Mouse (Mus musculus) midbrain, postnatal 0 days (tissue): ENCODE data around the gene Yars. TPM values are rescaled to one million over a fixed set of nuclear protein-coding genes. Genes with fewer than 3 reads are reported as not detected.
A peak's percentile ranks its signal among the peaks of the same experiment; 100 is the strongest.

ENCODE experiments used
- ATAC-seq: fragments of 200-750 bp; cut with Nextera tagmentation; 2 replicates; pipeline ENCODE4 v1.8.0; 2017; ENCODE audit warnings: moderate number of reproducible peaks, mild to moderate bottlenecking, moderate TSS enrichment, moderate library complexity; ENCODE audit not compliant: low FRiP score
- DNase-seq: peaks from one replicate; pipeline ENCODE4 v3.0.0-alpha.2; 2015; ENCODE audit warnings: low spot score
- H3K27ac ChIP-seq: fragments of 300-500 bp; sonication (generic); 2 replicates; pipeline ENCODE4 v1.5.1; 2014; ENCODE audit warnings: low read depth, mild to moderate bottlenecking, low read length, mixed read lengths
- H3K27me3 ChIP-seq: fragments of 300-500 bp; sonication (generic); 2 replicates; pipeline ENCODE4 v1.6.1; 2014; ENCODE audit warnings: low read length, control low read depth, mixed read lengths; ENCODE audit not compliant: insufficient read depth
- H3K36me3 ChIP-seq: fragments of 300-500 bp; sonication (generic); 2 replicates; pipeline ENCODE4 v1.6.1; 2014; ENCODE audit warnings: low read length, control low read depth, mixed read lengths; ENCODE audit not compliant: insufficient read depth
- H3K4me1 ChIP-seq: fragments of 300-500 bp; sonication (generic); 2 replicates; pipeline ENCODE4 v1.6.1; 2014; ENCODE audit warnings: mild to moderate bottlenecking, control low read depth, antibody characterized with exemption, low read length, mixed read lengths; ENCODE audit not compliant: insufficient read depth
- H3K4me2 ChIP-seq: fragments of 300-500 bp; sonication (generic); 2 replicates; pipeline ENCODE4 v1.6.1; 2014; ENCODE audit warnings: low read depth, mild to moderate bottlenecking, low read length, mixed read lengths; ENCODE audit not compliant: poor library complexity, severe bottlenecking
- H3K4me3 ChIP-seq: fragments of 300-500 bp; sonication (generic); 2 replicates; pipeline ENCODE4 v1.5.1; 2014; ENCODE audit warnings: low read depth, mild to moderate bottlenecking, low read length, moderate library complexity
- H3K9ac ChIP-seq: fragments of 300-500 bp; sonication (generic); replicated peaks from 2 replicates; pipeline ENCODE4 v1.6.1; 2014; ENCODE audit warnings: mild to moderate bottlenecking, low read length, moderate library complexity, mixed read lengths; ENCODE audit not compliant: poor library complexity, severe bottlenecking
- H3K9me3 ChIP-seq: fragments of 300-500 bp; sonication (generic); 2 replicates; pipeline ENCODE4 v1.6.1; 2016; ENCODE audit warnings: low read length, control low read depth
- CTCF ChIP-seq: IDR thresholded peaks from 2 replicates; pipeline ENCODE4 v1.5.1; 2016; ENCODE audit warnings: antibody characterized with exemption, mild to moderate bottlenecking
- WGBS: fragments of 180-500 bp; shearing (Covaris S2); extraction: QIAGEN DNeasy Blood & Tissue Kit; methylation state at CpG from one replicate; pipeline ENCODE4 v1.1.7; 2014; 5-methylcytosine and 5-hydroxymethylcytosine counted together
- polyA plus RNA-seq: library from polyadenylated mRNA; unstranded; fragments of >200 nt; fragmentation: Nextera tagmentation; extraction: Ambion mirVana; gene quantifications from 2 replicates; pipeline ENCODE4 v1.2.1, GENCODE M21; 2015
- total RNA-seq: library from RNA; depleted of rRNA; stranded (reverse); fragments of >200 nt; gene quantifications from 2 replicates; pipeline ENCODE4 v1.2.3, GENCODE M21; 2014

Gene Yars
- total and polyA plus RNA-seq, 2 experiments from 2014 or later = 66.8 to 111 TPM

DNA sequence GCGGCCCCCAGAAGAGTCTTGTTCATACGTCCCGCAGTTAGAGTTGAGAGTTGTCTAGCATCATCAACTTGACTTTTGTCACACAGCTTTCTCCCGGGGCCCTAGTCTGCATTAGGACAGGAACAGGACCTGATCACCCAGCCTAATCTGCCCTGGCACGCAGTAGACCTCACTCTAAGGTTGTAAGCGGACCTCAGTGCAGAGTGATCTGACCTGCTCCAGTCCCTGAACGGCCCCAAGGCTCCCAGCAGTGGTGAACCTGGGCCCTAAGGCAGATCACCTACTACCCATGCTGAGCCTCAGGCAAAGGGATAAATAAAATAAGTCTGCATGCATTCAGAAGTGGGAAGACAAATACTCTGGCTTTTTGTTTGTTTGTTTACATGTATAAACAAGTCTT is 59.7 kb downstream of the Yars start:
- no peak overlapping the region for H3K4me2 ChIP-seq
- WGBS = 40% methylated on average over 7 of the region's 7 CpGs

DNA sequence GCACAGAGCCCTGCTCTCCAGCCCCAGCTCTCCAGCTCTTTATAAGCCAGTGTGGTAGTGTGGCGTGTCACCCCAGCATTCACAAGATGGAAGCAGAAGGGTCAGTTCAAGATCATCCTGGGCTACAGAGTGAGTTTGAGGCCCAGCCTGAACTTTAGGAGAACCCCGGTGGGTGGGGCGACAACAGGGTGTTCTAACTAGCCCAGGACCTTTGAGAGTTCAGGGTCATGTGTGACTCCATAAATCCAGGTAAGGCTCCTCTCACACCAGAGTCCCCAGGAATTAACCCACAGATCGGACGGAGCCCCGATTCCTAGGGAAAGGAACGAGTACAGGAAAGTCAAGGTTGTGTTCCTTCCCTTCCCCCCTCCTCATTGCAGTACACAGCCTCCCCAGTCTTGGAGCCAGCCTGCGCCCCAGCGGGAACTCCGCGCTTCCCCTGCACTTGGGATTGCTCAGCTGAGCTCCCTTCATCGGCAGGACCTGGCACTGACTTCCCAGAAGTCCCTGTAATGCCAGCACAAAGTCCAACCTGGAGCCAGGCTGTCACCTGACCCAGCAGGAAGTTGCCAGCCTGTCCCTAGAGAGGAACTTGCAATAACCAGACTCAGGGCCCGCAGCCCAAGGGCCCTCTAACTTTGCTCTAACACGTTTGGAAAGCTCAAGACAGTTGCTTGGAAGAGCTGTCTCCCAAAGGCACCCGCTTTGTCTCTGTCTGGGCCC is 61.4 kb downstream of the Yars start:
- ATAC-seq (no peak), DNase-seq (no peak)
- H3K27ac ChIP-seq = no peak overlapping the region
- H3K36me3 ChIP-seq = no peaks in the 10 kb centered on the region
- 25% methylated on average over 15 of the region's 15 CpGs for WGBS
- no peak overlapping the region for H3K4me3 ChIP-seq
- H3K4me1 ChIP-seq = peaks cover 4% of the 10 kb centered on the region; the same call in 1 of the 2 replicates
- peaks cover 21% of the 10 kb centered on the region for H3K27me3 ChIP-seq
- TF ChIP-seq CTCF = no peak
- H3K4me2 ChIP-seq = peak overlapping the region; percentile 12; the same call in 1 of the 2 replicates
- H3K9ac ChIP-seq = 0 out of 2 replicates have a peak overlapping the region, but pooled peaks have one; percentile 19
- no peaks in the 10 kb centered on the region for H3K9me3 ChIP-seq

More for the DNA sequence above, 59.7 kb downstream of the Yars start:
- ATAC-seq (no peak), DNase-seq (no peak)
- H3K9me3 ChIP-seq = no peaks in the 10 kb centered on the region
- no peak for TF ChIP-seq CTCF
- H3K36me3 ChIP-seq = no peaks in the 10 kb centered on the region
- no peak overlapping the region for H3K4me3 ChIP-seq
- no peak overlapping the region for H3K9ac ChIP-seq
- H3K27me3 ChIP-seq = peaks cover 21% of the 10 kb centered on the region
- H3K27ac ChIP-seq = no peak overlapping the region
- peaks cover 4% of the 10 kb centered on the region; the same call in 1 of the 2 replicates for H3K4me1 ChIP-seq

DNA sequence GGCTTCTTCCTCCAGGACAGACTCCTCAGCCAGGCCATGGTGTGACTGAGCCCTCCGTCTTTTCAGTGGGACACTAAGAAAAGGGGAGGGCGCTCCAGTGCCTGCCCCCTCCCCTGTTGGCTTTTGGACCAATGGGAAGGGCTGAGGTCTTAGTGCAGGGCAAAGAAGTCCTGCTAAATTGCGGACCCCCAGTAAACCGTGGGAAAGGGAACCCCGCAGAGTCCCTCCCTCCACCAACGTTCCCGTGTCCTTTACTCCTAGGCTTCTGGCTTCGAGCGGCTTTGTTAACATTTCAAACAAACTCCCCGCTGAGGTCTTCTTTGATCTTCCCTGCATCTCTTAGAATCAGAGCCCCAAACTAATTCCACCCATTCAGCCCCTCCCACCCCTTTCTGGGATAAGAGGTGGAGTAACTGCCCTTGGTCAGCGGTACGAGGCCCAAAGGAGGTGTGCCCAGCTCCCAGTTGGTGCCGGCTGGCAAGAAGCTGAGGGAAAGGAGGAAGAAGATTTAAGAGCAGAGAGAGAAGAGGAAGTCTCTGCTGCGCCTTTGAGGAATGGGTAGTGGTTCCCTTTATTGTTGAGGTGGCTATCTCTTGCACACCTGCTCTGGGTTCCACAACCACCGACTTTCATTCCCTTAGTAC is 62.0 kb downstream of the Yars start:
- Histone ChIP-seq H3K9me3 (no peaks in the 10 kb centered on the region), H3K4me2 (peak overlapping the region; percentile 12), H3K36me3 (no peaks in the 10 kb centered on the region), H3K27me3 (peaks cover 21% of the 10 kb centered on the region), H3K4me1 (peaks cover 6% of the 10 kb centered on the region; the same call in 1 of the 2 replicates), H3K27ac (no peak overlapping the region), H3K4me3 (no peak overlapping the region), H3K9ac (0 out of 2 replicates have a peak overlapping the region, but pooled peaks have one; percentile 19)
- peak; percentile 16 for DNase-seq
- no peak for TF ChIP-seq CTCF
- ATAC-seq = no peak
- WGBS = 5% methylated on average over 15 of the region's 15 CpGs

DNA sequence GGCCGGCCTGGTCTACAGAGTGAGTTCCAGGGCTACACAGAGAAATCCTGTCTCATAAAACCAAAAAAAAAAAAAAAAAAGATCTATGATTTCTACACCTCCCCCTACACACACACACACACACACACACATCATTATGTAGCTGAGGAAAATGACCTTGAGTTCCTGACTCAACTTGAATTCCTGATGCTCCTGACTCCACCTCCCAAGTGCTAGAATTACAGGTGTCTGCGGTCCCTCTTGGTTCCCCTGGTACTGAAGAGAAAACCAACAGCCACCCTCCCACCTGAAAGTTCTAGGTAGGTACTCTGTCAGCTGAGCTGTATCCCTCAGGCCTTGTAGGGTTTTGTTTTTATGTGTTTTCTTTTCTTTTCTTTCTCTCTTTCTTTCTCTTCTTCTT is 62.9 kb downstream of the Yars start:
- H3K27me3 ChIP-seq = peaks cover 13% of the 10 kb centered on the region; the same call in 1 of the 2 replicates
- no peak for TF ChIP-seq CTCF
- 94% methylated on average over 2 of the region's 2 CpGs for WGBS
- H3K9me3 ChIP-seq = no peaks in the 10 kb centered on the region
- H3K9ac ChIP-seq = no peak overlapping the region
- DNase-seq (no peak), ATAC-seq (no peak)
- no peak overlapping the region for H3K4me3 ChIP-seq
- peaks cover 8% of the 10 kb centered on the region; the same call in 1 of the 2 replicates for H3K4me1 ChIP-seq
- no peak overlapping the region for H3K4me2 ChIP-seq
- no peak overlapping the region for H3K27ac ChIP-seq
- no peaks in the 10 kb centered on the region for H3K36me3 ChIP-seq

DNA sequence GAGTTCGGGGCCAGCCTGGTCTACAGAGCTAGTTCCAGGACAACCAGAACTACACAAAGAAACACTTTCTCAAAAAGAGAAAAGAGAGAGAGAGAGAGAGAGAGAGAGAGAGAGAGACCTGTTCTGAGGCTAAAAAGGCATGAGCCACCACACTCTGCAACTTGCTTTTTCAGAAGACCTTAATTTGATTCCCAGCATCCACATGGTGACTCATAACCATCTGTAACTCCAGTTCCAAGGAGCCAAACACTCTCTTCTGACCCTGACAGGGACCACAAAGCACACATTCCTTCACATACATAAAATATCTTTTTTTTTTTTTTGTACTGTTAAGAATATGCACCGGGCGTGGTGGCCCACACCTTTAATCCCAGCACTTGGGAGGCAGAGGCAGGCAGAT is 65.0 kb downstream of the Yars start:
- Histone ChIP-seq H3K36me3 (no peaks in the 10 kb centered on the region), H3K4me2 (no peak overlapping the region), H3K9me3 (no peaks in the 10 kb centered on the region), H3K9ac (no peak overlapping the region), H3K27me3 (peaks cover 9% of the 10 kb centered on the region; the same call in 1 of the 2 replicates), H3K4me1 (peaks cover 4% of the 10 kb centered on the region; the same call in 1 of the 2 replicates), H3K27ac (no peak overlapping the region), H3K4me3 (no peak overlapping the region)
- ATAC-seq (no peak), DNase-seq (no peak)
- WGBS = 94% methylated on average over 3 of the region's 3 CpGs
- TF ChIP-seq CTCF = no peak
